Mouse (Mus musculus): ENCODE measurements around the gene H1foo.
A peak's percentile ranks its signal among the peaks of the same experiment; 100 is the strongest.

Gene H1foo

DNA sequence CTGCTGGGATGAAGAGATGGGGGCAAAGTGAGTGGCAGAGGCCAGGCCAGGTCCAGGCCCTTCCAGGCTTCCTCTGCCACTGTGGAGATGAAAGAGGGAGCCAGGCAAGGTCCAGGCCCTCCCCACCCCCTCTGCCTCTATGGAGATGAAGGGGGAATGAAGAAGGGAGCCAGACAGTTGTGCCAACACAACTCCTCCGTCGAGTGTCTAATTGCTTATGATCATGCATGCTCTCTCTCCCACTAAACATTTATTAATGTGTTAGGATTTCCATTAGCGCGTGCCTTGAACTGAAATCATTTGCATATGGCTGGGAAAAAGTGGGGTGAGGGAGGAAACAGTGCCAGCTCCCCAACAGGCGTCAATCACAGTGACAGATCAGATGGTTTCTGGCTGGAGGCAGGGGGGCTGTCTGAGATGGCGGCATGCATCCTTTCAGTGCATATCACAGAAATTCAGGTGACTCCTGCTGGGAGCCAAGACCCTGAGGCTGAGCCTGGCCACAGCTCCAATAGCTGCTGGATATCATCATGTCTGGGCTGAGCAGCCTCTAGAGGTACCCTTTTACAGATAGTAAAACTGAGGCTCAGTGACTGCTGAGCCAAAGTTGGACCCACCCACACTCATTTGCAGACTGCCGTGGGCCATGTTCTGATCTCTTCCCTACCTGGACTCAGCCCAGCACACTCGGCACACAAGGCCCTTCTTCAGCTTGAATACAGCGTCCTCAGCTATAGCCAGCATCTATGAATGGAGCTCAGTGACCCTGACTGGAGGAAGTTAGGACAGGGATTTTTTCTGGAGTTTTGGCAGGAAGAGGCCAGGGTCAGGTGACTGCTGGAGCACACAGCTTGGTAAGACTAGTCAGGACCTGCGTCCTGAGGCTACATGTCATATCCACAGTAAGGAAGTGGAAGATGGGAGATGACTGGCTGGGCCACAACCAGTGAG, 17.2 kb upstream of the H1foo start:
- DNase-seq (ENCODE audit: low spot score in 2 of 2): no peak

DNA sequence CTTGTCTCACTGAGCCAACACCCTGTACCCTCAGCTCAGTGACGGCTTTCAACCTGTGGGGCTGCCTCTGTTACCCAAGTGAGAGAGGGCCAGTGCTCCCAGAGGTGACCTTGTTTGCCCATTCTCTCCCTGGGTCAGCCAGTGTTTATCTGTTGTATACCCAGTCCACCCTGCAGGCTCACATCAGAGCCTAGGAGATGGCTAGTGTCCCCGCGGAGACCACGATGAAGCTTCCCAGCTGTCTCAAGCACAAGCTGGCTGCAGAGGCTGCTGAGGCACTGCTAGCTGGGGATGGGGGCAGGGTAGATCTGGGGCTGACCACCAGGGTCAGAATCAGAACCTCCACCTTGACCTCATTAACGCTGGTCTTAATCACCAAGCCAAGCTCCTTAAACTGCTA, 14.7 kb upstream of the H1foo start:
- DNase-seq (ENCODE audit: low spot score in 2 of 2): no peak

GRCm38 (mm10) chr6:115931639-115932038, 13.1 kb upstream of the H1foo start, which contains the start of gene Rho:
TSS of gene Rho (plus strand) at chr6:115931748.
- DNase-seq (ENCODE audit: low spot score in 2 of 2): no peak

DNA sequence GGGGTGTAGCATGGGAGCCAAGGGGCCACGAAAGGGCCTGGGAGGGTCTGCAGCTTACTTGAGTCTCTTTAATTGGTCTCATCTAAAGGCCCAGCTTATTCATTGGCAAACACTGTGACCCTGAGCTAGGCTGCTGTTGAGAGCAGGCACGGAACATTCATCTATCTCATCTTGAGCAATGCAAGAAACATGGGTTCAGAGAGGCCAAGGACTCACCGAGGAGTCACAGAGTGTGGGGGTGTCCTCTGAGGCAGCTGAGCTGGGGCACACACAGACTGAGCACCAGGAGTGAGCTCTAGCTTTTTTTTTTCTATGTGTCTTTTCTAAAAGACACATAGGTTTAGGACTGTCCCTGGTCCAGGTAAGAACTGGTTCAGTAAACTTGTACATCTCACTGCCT, 12.3 kb upstream of the H1foo start:
- DNase-seq (ENCODE audit: low spot score in 2 of 2): no peak

- no peak for DNase-seq (ENCODE audit: low spot score in 2 of 2)
These were observed 9.2 kb upstream of the H1foo start for GRCm38 (mm10) chr6:115935544-115935943.

- no peak for DNase-seq (ENCODE audit: low spot score in 2 of 2)
These were observed 6.7 kb upstream of the H1foo start for GRCm38 (mm10) chr6:115938011-115938410.

- no peak for DNase-seq (ENCODE audit: low spot score in 2 of 2)
These were observed 5.9 kb upstream of the H1foo start for GRCm38 (mm10) chr6:115938798-115939197.

DNA sequence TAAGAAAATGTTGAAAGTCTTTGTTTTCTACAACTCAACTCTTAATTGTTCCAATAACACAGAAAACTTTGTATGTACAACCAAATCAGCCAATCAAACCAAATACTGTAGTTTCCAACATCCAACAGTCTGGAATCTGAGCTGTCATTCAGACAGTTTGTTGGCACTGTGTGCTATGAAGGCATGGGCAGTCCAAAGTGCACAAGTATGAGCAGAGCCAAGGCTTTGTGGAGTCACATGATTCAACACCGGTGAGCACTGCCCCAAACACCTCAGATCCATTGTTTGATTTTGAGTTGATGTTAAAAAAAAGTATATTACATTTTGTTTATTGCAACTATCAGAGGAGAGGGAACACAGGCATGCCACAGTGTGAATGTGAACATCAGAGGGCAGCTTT, 4.1 kb upstream of the H1foo start:
- DNase-seq (ENCODE audit: low spot score in 2 of 2): no peak

DNA sequence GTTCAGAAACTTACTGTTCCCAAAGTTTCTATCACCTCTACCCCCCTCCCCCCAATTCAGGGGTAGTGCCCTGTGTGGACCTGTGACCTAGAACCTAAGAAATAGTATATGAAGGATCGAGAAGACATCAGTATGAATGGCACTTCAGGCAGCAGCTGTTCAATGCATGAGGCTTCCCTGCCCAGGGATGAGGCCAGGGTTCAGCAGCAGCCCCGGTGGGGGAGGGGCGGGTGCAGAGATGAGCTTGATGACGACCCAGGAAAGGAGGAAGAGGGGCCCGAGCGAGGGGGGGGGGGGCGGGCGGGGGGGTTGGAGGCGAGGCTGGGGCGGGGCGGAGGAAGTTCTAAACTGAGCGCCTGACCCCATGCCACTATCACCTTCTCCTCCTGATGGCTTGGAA, 3.6 kb upstream of the H1foo start:
- DNase-seq (ENCODE audit: low spot score in 2 of 2): no peak

GRCm38 (mm10) chr6:115943498-115944427, 975 bp upstream of the H1foo start:
- no peak for DNase-seq (ENCODE audit: low spot score in 2 of 2)

GRCm38 (mm10) chr6:115945633-115946032, 895 bp downstream of the H1foo start:
- DNase-seq (ENCODE audit: low spot score in 2 of 2): no peak

DNA sequence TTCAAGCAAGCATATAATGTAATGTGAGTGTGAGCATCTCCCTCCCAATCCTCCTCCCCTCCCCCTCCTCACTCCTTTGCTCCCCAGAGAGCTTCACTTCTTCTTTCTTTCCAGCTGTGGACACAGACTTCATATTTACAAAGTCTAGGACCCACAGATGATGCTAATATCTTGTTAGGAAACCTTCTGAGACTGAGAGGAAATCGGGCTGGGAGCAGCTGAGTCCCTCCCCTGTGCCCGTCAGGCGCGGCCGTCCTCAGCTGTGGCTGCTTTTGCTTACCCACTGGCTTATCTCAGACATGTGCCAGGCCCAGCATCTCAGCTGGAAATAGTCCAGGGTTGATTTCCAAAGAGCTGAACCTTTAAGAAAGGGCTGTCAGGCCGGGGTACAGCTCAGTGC, 1.7 kb downstream of the H1foo start:
- DNase-seq (ENCODE audit: low spot score in 2 of 2): no peak

DNA sequence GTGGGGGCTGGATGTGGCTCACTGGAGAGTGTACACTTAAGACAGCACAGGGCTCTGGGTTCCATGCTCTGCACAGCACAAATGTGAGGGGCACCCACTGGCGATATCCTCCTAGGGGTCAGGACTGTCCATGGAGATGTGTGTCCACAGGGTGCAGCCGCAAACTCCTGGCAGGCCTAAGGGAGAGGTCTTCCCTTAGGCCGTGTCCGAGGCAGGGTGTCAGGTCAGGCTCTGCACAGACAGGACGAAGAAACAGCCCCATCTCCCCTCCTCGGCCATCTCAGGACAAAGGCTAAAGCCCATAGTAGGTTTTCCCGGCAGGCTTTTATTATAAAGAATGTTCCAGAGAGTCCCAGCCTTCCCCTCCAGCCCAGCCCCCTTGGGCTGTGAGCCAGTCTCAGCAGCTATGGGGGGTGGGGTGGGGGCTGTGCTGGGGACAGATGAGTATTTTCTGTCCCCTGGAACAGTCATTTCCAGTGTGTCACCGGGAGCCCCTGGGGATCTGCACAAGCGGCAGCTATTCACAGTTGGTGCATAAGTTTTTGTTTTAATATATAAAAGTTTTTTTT, 9.9 kb downstream of the H1foo start:
- DNase-seq (ENCODE audit: low spot score in 2 of 2): no peak

DNA sequence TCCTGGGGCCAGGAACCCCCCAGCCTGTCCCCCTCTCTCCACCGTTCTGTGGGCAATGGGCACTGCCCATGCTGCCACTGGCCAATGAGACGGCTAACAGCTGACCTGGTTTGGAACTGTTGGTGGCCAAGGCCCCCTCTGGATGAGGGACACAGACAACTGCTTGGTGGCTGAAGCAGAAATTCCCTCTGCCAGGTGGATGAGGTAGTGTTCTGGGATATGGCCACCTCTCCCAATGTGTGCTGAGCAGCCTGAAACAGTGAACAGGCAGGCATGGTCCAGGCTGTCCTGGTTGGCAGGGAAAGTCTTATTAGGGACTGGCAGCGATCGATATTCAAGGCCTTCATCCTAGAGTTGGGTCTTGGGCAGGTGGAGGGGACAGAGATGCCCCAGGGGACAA, 10.4 kb downstream of the H1foo start:
- no peak for DNase-seq (ENCODE audit: low spot score in 2 of 2)

DNA sequence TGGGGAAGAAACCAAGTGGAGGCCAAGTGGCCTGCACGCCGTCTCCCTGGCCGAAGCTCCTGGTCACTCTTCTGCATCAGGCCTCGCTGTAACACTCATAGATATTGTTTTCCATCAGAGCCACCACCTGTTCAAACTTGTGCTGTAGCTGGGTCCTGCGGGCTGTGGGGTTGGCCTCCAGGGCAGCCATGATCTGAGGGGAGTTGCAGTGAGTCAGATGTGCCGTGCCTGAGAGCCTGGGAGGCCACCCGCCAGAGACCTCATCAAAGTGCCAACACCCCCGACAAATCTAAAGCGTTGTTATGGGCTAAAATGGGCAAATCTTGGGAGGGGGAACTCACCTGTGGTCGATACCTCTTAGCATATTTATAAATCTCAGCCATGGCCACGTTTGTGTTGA, 10.9 kb downstream of the H1foo start:
- DNase-seq (ENCODE audit: low spot score in 2 of 2): no peak

GRCm38 (mm10) chr6:115956418-115956921, 11.7 kb downstream of the H1foo start:
- DNase-seq (ENCODE audit: low spot score in 2 of 2): no peak

- no peak for DNase-seq (ENCODE audit: low spot score in 2 of 2)
These were observed 12.3 kb downstream of the H1foo start for GRCm38 (mm10) chr6:115956922-115957601.

DNA sequence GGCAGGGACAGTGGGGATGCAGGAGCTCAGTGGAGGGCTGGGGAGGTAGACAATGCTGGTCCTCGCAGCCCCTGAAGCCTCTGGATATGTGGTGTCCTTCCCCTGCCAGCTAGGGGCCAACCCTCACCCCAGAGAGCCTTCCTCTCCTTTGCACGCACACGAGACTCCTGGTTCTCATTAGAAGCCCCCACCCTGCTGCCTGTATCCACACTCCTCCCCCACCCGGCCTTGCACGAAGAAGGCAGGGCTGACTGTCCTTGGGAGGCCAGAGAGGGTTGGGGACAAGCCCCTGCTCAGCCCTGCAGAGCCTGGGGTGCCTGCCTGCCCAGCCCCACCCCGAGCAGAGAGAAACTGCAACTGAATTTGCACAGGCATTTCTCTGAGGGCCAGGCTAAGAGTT, 12.9 kb downstream of the H1foo start:
- DNase-seq (ENCODE audit: low spot score in 2 of 2): no peak

GRCm38 (mm10) chr6:115958445-115958844, 13.7 kb downstream of the H1foo start:
- no peak for DNase-seq (ENCODE audit: low spot score in 2 of 2)

DNA sequence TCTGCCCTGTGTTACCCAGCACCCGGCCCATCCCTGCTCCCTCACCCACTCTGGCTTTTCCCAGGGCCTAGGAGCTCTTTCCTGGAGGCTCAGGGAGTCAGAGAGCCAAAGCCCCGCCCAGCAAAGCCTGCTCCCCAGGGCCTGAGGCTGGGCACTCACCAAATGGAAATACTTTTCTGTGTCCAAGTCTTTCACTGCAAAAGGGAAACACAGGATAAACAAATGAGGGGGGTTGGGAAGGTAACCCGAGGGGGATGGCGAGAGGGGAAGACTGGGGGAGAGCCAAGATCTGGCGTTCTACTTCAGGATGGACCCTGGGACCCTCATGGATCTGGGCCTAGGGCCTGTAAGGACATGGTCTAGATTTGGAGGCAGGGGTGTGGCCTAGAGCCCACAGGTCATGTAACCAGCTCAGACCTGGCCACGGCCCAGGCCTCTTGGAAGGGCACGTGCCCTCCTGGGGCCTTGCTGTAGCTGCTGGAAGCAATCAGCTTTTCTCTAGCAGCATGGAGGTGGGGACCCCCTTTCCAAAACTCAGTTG, 14.5 kb downstream of the H1foo start:
- DNase-seq (ENCODE audit: low spot score in 2 of 2): peak; percentile 42 to 85

DNA sequence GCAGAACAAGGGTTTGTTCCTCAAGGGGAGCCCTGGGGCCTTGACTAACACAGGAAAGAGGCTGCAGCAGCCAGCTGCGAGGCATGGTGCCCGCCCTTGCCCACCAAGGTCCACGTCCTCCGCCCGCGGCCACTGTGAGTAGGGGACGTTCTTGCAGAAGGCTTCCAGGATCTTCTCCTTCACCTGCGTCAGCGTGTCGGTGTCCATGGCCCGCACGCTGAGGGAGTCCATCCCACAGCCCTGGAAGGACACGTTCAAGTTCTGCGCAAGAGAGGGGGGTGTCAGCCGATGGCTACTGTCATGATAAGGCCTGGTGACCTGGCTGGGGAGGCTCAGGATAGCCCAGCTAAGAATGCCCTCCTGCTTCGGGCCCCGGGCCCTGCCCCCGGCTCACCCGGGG, 15.6 kb downstream of the H1foo start:
- DNase-seq (ENCODE audit: low spot score in 2 of 2): no peak
